Mouse (Mus musculus): ENCODE data around the gene Crtc2. TPM values are rescaled to one million over a fixed set of nuclear protein-coding genes. Genes with fewer than 3 reads are reported as not detected.
"Not testable (repeated sequence)": the region's sequence is repeated elsewhere in the genome, so short reads cannot be mapped to it uniquely, and the experiment has no call there.

Crtc2 gene
- polyA plus RNA-seq, 1 experiment from 2014 or later: 28.4 TPM

- ATAC-seq (ENCODE audit: low read depth): no peak
- H3K36me3 ChIP-seq (ENCODE audit: control insufficient read depth, insufficient read depth, low read length): peaks cover 27% of the 10 kb centered on the region
Measured at GRCm38 (mm10) chr3:90275286-90275685, 21.3 kb downstream of the Crtc2 start.

GRCm38 (mm10) chr3:90276858-90277257 is 22.9 kb downstream of the Crtc2 start:
- H3K36me3 ChIP-seq (ENCODE audit: control insufficient read depth, insufficient read depth, low read length): peaks cover 28% of the 10 kb centered on the region

More at GRCm38 (mm10) chr3:90275286-90275685, 21.3 kb downstream of the Crtc2 start:
- Histone ChIP-seq H3K27me3 (ENCODE audit: control insufficient read depth, insufficient read depth, low read depth, low read length) (no peaks in the 10 kb centered on the region), H3K4me3 (ENCODE audit: low read length) (no peak overlapping the region), H3K9me3 (ENCODE audit: control insufficient read depth, low read length) (no peaks in the 10 kb centered on the region), H3K27ac (ENCODE audit: low read length) (no peak overlapping the region), H3K4me2 (ENCODE audit: low read depth, low read length) (no peak overlapping the region), H3K4me1 (replicated peaks; ENCODE audit: control insufficient read depth, insufficient read depth, low read length) (no peaks in the 10 kb centered on the region), H3K9ac (ENCODE audit: low read length) (no peak overlapping the region)
- WGBS: 88% methylated on average over 11 of the region's 11 CpGs

GRCm38 (mm10) chr3:90277793-90278192 is 23.8 kb downstream of the Crtc2 start:
- H3K4me3 ChIP-seq (ENCODE audit: low read length): no peak overlapping the region
- no peak overlapping the region for H3K4me2 ChIP-seq (ENCODE audit: low read depth, low read length)
- 91% methylated on average over 9 of the region's 9 CpGs for WGBS
- no peak overlapping the region for H3K9ac ChIP-seq (ENCODE audit: low read length)
- no peaks in the 10 kb centered on the region for H3K9me3 ChIP-seq (ENCODE audit: control insufficient read depth, low read length)
- H3K27ac ChIP-seq (ENCODE audit: low read length): no peak overlapping the region
- peaks cover 24% of the 10 kb centered on the region for H3K36me3 ChIP-seq (ENCODE audit: control insufficient read depth, insufficient read depth, low read length)
- no peaks in the 10 kb centered on the region for H3K4me1 ChIP-seq (replicated peaks; ENCODE audit: control insufficient read depth, insufficient read depth, low read length)
- no peaks in the 10 kb centered on the region for H3K27me3 ChIP-seq (ENCODE audit: control insufficient read depth, insufficient read depth, low read depth, low read length)
- ATAC-seq (ENCODE audit: low read depth): no peak

More at GRCm38 (mm10) chr3:90276858-90277257, 22.9 kb downstream of the Crtc2 start:
- H3K27me3 ChIP-seq (ENCODE audit: control insufficient read depth, insufficient read depth, low read depth, low read length): no peaks in the 10 kb centered on the region
- 50% methylated on average over 16 of the region's 16 CpGs for WGBS
- no peaks in the 10 kb centered on the region for H3K4me1 ChIP-seq (replicated peaks; ENCODE audit: control insufficient read depth, insufficient read depth, low read length)
- no peak for ATAC-seq (ENCODE audit: low read depth)
- H3K9me3 ChIP-seq (ENCODE audit: control insufficient read depth, low read length): no peaks in the 10 kb centered on the region
- H3K9ac ChIP-seq (ENCODE audit: low read length): no peak overlapping the region
- H3K4me3 ChIP-seq (ENCODE audit: low read length): no peak overlapping the region
- H3K4me2 ChIP-seq (ENCODE audit: low read depth, low read length): no peak overlapping the region
- no peak overlapping the region for H3K27ac ChIP-seq (ENCODE audit: low read length)

- Histone ChIP-seq H3K9me3 (ENCODE audit: control insufficient read depth, low read length) (no peaks in the 10 kb centered on the region), H3K4me1 (replicated peaks; ENCODE audit: control insufficient read depth, insufficient read depth, low read length) (no peaks in the 10 kb centered on the region), H3K27ac (ENCODE audit: low read length) (no peak overlapping the region), H3K4me3 (ENCODE audit: low read length) (no peak overlapping the region), H3K36me3 (ENCODE audit: control insufficient read depth, insufficient read depth, low read length) (peaks cover 23% of the 10 kb centered on the region), H3K9ac (ENCODE audit: low read length) (no peak overlapping the region), H3K27me3 (ENCODE audit: control insufficient read depth, insufficient read depth, low read depth, low read length) (no peaks in the 10 kb centered on the region), H3K4me2 (ENCODE audit: low read depth, low read length) (no peak overlapping the region)
- ATAC-seq (ENCODE audit: low read depth): no peak
- 95% methylated on average over 10 of the region's 10 CpGs for WGBS
Measured at GRCm38 (mm10) chr3:90278211-90278610, 24.2 kb downstream of the Crtc2 start.

- Histone ChIP-seq H3K9ac (ENCODE audit: low read length) (no peak overlapping the region), H3K4me1 (replicated peaks; ENCODE audit: control insufficient read depth, insufficient read depth, low read length) (no peaks in the 10 kb centered on the region), H3K4me2 (ENCODE audit: low read depth, low read length) (no peak overlapping the region), H3K9me3 (ENCODE audit: control insufficient read depth, low read length) (no peaks in the 10 kb centered on the region), H3K36me3 (ENCODE audit: control insufficient read depth, insufficient read depth, low read length) (peaks cover 17% of the 10 kb centered on the region), H3K27me3 (ENCODE audit: control insufficient read depth, insufficient read depth, low read depth, low read length) (no peaks in the 10 kb centered on the region), H3K27ac (ENCODE audit: low read length) (no peak overlapping the region), H3K4me3 (ENCODE audit: low read length) (no peak overlapping the region)
- 89% methylated on average over 9 of the region's 9 CpGs for WGBS
- ATAC-seq (ENCODE audit: low read depth): 0 out of 2 replicates have a peak, but pooled peaks have one; percentile 20
Measured at GRCm38 (mm10) chr3:90279216-90279615, 25.3 kb downstream of the Crtc2 start.

GRCm38 (mm10) chr3:90279743-90280142 is 25.8 kb downstream of the Crtc2 start:
- H3K27ac ChIP-seq (ENCODE audit: low read length): no peak overlapping the region
- no peaks in the 10 kb centered on the region for H3K9me3 ChIP-seq (ENCODE audit: control insufficient read depth, low read length)
- no peak overlapping the region for H3K9ac ChIP-seq (ENCODE audit: low read length)
- ATAC-seq (ENCODE audit: low read depth): peak; percentile 59; the same call in 1 of the 2 replicates
- H3K27me3 ChIP-seq (ENCODE audit: control insufficient read depth, insufficient read depth, low read depth, low read length): no peaks in the 10 kb centered on the region
- H3K4me3 ChIP-seq (ENCODE audit: low read length): no peak overlapping the region
- peaks cover 17% of the 10 kb centered on the region for H3K36me3 ChIP-seq (ENCODE audit: control insufficient read depth, insufficient read depth, low read length)
- 87% methylated on average over 7 of the region's 7 CpGs for WGBS
- no peaks in the 10 kb centered on the region for H3K4me1 ChIP-seq (replicated peaks; ENCODE audit: control insufficient read depth, insufficient read depth, low read length)
- H3K4me2 ChIP-seq (ENCODE audit: low read depth, low read length): no peak overlapping the region

- Histone ChIP-seq H3K27me3 (ENCODE audit: control insufficient read depth, insufficient read depth, low read depth, low read length) (no peaks in the 10 kb centered on the region), H3K27ac (ENCODE audit: low read length) (no peak overlapping the region), H3K4me2 (ENCODE audit: low read depth, low read length) (no peak overlapping the region), H3K9ac (ENCODE audit: low read length) (no peak overlapping the region), H3K4me3 (ENCODE audit: low read length) (no peak overlapping the region), H3K4me1 (replicated peaks; ENCODE audit: control insufficient read depth, insufficient read depth, low read length) (no peaks in the 10 kb centered on the region), H3K9me3 (ENCODE audit: control insufficient read depth, low read length) (no peaks in the 10 kb centered on the region), H3K36me3 (ENCODE audit: control insufficient read depth, insufficient read depth, low read length) (peaks cover 17% of the 10 kb centered on the region)
- no peak for ATAC-seq (ENCODE audit: low read depth)
- 86% methylated on average over 9 of the region's 9 CpGs for WGBS
Measured at GRCm38 (mm10) chr3:90280708-90281107, 26.7 kb downstream of the Crtc2 start.

GRCm38 (mm10) chr3:90284150-90284549 is 30.2 kb downstream of the Crtc2 start:
- no peaks in the 10 kb centered on the region for H3K4me1 ChIP-seq (replicated peaks; ENCODE audit: control insufficient read depth, insufficient read depth, low read length)
- H3K9ac ChIP-seq (ENCODE audit: low read length): no peak overlapping the region
- no peaks in the 10 kb centered on the region for H3K9me3 ChIP-seq (ENCODE audit: control insufficient read depth, low read length)
- H3K36me3 ChIP-seq (ENCODE audit: control insufficient read depth, insufficient read depth, low read length): peaks cover 7% of the 10 kb centered on the region; the same call in 1 of the 2 replicates
- H3K27me3 ChIP-seq (ENCODE audit: control insufficient read depth, insufficient read depth, low read depth, low read length): no peaks in the 10 kb centered on the region
- ATAC-seq (ENCODE audit: low read depth): no peak
- 91% methylated on average over 2 of the region's 2 CpGs for WGBS
- no peak overlapping the region for H3K27ac ChIP-seq (ENCODE audit: low read length)
- no peak overlapping the region for H3K4me3 ChIP-seq (ENCODE audit: low read length)
- H3K4me2 ChIP-seq (ENCODE audit: low read depth, low read length): no peak overlapping the region

GRCm38 (mm10) chr3:90289403-90289802 is 35.4 kb downstream of the Crtc2 start:
- not testable (repeated sequence) for H3K4me1 ChIP-seq (replicated peaks; ENCODE audit: control insufficient read depth, insufficient read depth, low read length); ATAC-seq (ENCODE audit: low read depth); H3K27me3 ChIP-seq (ENCODE audit: control insufficient read depth, insufficient read depth, low read depth, low read length); H3K4me3 ChIP-seq (ENCODE audit: low read length); H3K4me2 ChIP-seq (ENCODE audit: low read depth, low read length); H3K9ac ChIP-seq (ENCODE audit: low read length); H3K9me3 ChIP-seq (ENCODE audit: control insufficient read depth, low read length); H3K36me3 ChIP-seq (ENCODE audit: control insufficient read depth, insufficient read depth, low read length); H3K27ac ChIP-seq (ENCODE audit: low read length)
- WGBS: 58% methylated on average over 2 of the region's 3 CpGs

GRCm38 (mm10) chr3:90290602-90291001 is 36.6 kb downstream of the Crtc2 start:
- Histone ChIP-seq H3K36me3 (ENCODE audit: control insufficient read depth, insufficient read depth, low read length) (no peaks in the 10 kb centered on the region), H3K9me3 (ENCODE audit: control insufficient read depth, low read length) (no peaks in the 10 kb centered on the region), H3K4me2 (ENCODE audit: low read depth, low read length) (no peak overlapping the region), H3K4me3 (ENCODE audit: low read length) (no peak overlapping the region), H3K4me1 (replicated peaks; ENCODE audit: control insufficient read depth, insufficient read depth, low read length) (peaks cover 19% of the 10 kb centered on the region), H3K9ac (ENCODE audit: low read length) (no peak overlapping the region), H3K27ac (ENCODE audit: low read length) (no peak overlapping the region), H3K27me3 (ENCODE audit: control insufficient read depth, insufficient read depth, low read depth, low read length) (no peaks in the 10 kb centered on the region)
- WGBS: 86% methylated on average over 1 of the region's 1 CpGs
- ATAC-seq (ENCODE audit: low read depth): no peak

Data from lung, embryonic 16.5 days (tissue).